Mouse (Mus musculus) heart, postnatal 4 days (tissue): ENCODE measurements around the gene Nipal4. TPM values are rescaled to one million over a fixed set of nuclear protein-coding genes. Genes with fewer than 3 reads are reported as not detected.

Source experiments
- DNase-seq: peaks from one replicate; pipeline ENCODE4 v3.0.0; 2021
- microRNA-seq, 2 experiments: library from miRNA; unstranded; fragments of <30 nt; microRNA quantifications; one replicate each; pipeline ENCODE4 v1.2.0; 2021 to 2022
- total RNA-seq, 2 experiments: library from RNA; stranded (reverse); gene quantifications; 2 replicates each; pipeline ENCODE4 v1.2.3; 2021

Nipal4 gene
- total RNA-seq, 2 experiments from 2014 or later, result 2.5 to 2.7 TPM

DNA sequence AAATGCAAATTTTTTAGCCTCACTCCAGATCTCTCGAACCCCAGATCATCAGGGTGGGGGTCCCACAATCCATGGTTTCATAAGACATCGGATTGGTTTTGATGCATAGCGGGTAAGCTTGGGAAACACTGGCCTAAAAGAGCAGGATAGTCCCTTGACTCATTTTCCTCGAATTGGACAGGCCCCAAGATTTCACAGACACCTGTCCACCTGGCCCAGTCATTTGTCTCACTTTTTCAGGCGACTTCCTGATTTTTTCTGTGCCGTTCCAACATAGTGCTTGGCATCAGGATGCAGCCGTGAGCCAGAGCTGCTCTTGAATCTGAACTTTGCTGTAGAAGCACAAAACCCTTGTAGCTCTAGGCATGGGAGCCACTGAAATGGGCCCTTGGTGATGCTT lies 52.1 kb downstream of the Nipal4 start:
- no peak for DNase-seq

DNA sequence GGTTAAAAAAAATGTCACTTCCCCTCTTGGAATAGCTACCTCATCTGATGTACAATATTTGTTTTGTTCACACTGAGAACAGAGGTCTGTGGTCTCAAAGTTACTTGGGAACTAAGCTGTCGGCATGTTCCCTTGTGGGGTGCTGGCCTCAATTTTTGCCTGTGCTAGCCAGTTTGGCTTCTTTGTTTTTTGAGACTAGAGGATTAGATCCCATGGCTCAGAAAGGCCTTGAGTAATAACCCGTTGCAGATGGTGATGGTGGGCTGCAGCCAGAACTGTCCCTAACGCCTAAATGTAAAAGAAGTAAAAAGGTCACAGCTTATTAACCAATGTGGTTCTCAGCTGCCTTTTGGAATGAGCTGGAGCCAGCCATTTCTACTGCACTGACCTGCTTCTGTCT lies 53.1 kb downstream of the Nipal4 start:
- no peak for DNase-seq

DNA sequence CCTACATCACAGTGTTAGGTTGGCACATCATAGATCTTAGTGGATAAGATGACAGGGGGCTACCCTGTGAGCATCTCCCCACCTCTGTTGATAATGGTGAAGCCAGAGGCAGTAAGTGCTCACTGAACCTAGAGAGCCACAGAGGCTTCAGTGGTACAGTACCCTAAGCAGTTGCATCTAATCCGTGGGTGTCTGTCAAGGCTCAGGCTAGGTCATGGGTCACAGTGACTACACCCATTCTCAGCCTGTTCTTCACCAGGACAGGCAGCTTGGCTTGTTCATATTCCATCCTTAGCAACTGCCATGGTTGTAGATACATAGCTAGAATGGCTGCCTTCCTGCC lies 55.4 kb downstream of the Nipal4 start:
- DNase-seq, result no peak

- DNase-seq, result peak; percentile 71
Observed at GRCm38 (mm10) chr11:46110156-46110944, 56.0 kb downstream of the Nipal4 start.

DNA sequence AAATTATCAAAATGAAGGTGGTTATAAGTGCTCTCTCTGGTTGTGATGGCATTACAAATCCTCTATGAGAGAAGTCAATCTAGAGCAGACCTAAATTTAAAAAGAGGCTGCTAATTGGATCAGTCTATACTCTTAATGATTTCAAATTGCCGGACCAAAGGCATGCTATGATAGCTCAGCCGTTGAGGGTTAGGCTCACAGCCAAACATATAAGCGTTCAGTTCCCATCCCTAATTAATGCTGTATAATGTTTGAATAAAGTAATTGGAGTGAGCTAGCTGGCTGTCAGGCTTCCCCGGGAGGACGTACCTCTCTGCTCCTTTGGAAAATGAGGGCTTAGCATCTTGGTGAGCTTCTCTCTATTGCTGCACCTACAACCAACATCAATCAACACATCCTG lies 57.1 kb downstream of the Nipal4 start:
- DNase-seq, result no peak

DNA sequence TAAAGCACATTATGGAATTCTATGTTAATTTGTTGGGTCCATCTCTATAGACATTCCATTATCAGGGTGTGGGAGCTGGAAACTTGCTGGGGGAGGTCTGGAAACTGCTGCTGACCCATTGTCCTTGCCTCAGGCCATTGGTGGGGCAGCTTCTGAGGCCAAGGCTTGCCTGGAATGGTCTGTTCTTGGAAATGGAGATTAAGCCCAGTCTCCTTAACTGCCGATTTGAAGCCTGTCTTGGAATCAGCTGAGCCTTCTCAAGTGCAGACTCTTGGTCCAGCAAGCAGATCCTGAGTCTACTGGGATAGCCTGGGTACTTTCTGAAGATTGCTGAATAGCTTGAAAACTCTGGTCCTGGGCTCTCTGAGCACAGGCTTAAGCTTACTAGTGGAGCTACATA lies 59.3 kb downstream of the Nipal4 start:
- no peak for DNase-seq

- DNase-seq, result no peak
Observed at GRCm38 (mm10) chr11:46102107-46102506, 64.2 kb downstream of the Nipal4 start.

Small RNA genes within 50 kb of the gene (microRNA-seq; reads per million reads assigned to microRNA genes)
- 0.20 to 0.35 reads per million in 2 experiments for gene Mir7239
- 0.69 to 1.4 reads per million in 2 experiments for gene Mir8100

Other genes with a start within 250 kb of the Nipal4 start
- gene Lsm11, start 221.6 kb downstream of the Nipal4 start, total RNA-seq, result 10 to 100 TPM in 1 of 2 experiments, 1 to 10 TPM in 1; 9.4 to 10.6 TPM
- gene Thg1l, start 211.0 kb downstream of the Nipal4 start, total RNA-seq, result 1 to 10 TPM; 9.0 to 10.0 TPM
- under 1 TPM; 0.27 to 0.55 TPM for gene Sox30, start 186.2 kb downstream of the Nipal4 start, total RNA-seq
- gene Gm12166, start 114.2 kb downstream of the Nipal4 start, total RNA-seq, result 1 to 10 TPM; 2.7 to 4.0 TPM
- 100 to 1,000 TPM; 161 to 163 TPM for gene Adam19, start 110.5 kb downstream of the Nipal4 start, total RNA-seq
- gene Fndc9, start 69.0 kb upstream of the Nipal4 start, total RNA-seq, result not detected
- gene Cyfip2, start 146.4 kb upstream of the Nipal4 start, total RNA-seq, result 10 to 100 TPM; 14.8 to 15.3 TPM
- gene Itk, start 223.0 kb upstream of the Nipal4 start, total RNA-seq, result under 1 TPM; 0.18 to 0.21 TPM
- not detected for gene Fam71b, start 230.1 kb upstream of the Nipal4 start, total RNA-seq